Mouse (Mus musculus): ENCODE data around the gene Ak7. TPM values are rescaled to one million over a fixed set of nuclear protein-coding genes. Genes with fewer than 3 reads are reported as not detected.

Gene Ak7
- not detected for total RNA-seq (2022)

DNA sequence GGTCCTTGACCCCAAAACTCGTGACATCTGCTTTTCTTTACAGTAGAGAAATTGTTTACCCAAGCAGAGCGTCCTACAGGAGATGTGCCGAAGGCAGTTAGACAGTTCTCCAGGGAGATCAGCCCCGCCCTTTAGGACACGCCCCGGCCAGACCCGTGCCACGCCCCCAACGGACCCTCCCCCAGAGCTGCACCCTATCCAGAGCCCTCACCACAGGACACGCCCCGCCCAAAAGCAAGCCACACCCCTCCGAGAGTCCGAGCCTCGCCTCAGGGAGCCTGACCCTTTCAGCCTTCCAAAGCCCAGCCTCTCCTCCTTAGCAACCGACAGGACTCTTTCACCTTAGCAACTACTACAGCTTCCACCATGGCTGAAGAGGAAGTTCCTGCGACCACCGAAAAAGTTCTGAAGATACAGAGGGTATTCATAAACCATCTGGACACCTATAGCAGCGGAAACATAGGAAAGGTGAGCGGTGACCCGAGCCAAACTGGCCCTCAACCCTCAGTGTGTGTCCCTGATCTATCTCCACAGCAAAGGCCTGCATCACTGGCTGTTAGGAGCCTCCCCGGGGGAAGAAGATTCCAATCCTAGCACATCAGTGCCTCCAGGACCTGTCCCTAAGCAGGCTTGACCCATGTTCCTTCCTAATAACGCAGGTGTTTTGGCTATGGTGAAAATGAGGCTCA is at the start of gene Ak7:
TSS of gene Ak7 (plus strand) at position 178 of the 689 bp plus-strand sequence.
- DNase-seq (ENCODE audit: low spot score in 2 of 2) = peak; percentile 67 to 72

DNA sequence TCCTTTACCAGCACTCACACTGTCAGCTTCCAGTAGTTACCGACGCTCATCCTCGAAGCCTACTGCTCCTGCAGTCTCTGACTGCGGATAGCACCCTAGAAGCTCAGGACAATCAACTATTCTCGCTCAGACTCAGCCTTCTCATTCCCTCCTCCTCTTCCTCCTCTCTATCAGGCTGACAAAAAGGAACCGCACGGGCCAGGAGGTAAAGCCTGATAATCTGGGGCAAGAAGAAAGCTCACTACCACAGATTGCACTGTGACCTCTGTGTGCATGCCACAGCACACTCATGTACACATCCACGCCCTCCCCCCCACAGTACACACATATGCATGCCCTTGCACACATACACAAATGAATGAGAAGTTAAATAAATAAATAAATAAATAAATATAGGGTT is 29.5 kb upstream of the Ak7 start:
- no peak for DNase-seq (ENCODE audit: low spot score in 2 of 2)

DNA sequence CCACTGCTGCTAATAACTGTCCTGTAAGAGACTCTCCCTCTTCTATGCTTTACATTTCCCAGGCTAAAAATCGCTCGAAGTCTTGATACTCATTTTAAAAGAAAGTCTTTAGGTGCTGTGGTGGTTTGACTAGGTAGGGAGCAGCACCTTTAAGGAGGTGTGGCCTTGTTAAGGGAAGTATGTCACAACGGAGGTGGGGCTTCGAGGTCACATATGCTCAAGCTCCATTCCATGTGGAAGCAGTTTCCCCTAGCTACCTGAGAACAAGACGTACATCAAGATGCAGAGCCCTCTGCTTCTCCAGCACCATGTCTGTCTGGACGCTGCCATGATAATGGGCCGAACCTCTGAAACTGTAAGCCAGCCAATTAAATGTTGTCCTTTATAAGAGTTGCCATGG is 27.6 kb upstream of the Ak7 start:
- DNase-seq (ENCODE audit: low spot score in 2 of 2) = no peak

DNA sequence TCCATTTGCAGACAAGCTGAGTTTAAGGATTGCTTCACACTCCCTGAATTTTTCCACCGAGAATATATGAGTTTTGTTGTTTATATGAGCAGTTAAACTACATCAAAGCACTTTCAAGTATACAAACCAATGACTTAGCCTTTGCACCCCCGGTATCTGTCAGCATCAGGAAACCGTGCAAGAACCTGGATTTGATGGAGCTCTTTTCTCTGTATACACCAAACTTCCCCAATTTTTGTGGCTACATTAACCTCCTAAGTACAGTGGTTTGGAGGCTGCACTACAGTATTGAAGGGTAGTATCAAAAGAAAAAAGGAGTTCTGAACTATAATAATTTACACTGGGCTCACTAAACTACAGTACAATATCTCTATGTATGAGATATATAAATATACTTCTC is 27.0 kb upstream of the Ak7 start:
- no peak for DNase-seq (ENCODE audit: low spot score in 2 of 2)

DNA sequence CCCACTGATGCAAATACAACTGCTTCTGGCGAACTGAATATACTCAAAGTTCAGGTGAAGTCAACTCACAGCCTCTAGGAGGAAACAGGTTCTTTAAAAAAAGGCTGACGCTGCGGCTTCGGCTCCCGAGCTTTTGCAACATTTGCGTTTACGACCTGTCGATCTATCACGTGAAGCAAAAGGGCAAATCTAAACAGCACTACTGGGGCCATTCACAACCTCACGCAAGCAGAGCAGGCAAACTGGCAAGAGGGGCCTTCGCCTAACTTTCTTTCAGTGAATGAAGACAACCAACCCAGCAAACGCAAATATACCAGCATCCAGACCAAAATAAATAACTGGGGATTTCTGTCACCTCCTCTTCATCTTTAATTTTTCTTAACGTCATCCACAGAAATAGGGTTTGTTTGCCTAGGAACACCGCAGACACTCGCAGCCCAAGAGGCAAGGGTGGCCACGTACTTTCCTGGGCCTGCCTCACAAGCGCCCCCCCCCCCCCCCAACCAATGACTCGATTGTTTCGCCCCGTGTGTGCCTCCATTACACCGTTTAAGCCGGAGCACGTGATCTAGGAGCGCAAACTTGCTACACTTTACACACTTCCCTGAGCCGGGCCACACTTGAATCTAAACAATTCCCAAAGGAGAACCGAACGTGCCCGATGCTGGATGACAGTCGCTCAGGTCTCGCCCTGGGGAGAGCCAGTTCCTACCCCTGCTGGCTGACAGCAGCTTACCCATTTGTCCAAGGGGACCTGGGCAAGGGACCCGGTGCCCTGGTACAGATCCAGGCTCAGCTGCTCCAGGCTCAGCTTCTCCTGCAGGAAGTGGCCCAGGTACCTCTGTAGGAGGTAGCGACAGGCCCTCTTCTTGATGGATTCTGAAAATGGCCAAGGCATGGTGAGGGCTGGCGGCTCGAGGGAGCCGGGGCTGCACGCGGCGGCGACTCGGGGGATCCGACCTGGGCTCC is 21.6 kb upstream of the Ak7 start, which contains the start of gene Gskip:
TSS of gene Gskip (plus strand) at position 897 of the 969 bp plus-strand sequence.
- peak in 1 of 2 experiments; percentile 11 for DNase-seq (ENCODE audit: low spot score in 2 of 2)

DNA sequence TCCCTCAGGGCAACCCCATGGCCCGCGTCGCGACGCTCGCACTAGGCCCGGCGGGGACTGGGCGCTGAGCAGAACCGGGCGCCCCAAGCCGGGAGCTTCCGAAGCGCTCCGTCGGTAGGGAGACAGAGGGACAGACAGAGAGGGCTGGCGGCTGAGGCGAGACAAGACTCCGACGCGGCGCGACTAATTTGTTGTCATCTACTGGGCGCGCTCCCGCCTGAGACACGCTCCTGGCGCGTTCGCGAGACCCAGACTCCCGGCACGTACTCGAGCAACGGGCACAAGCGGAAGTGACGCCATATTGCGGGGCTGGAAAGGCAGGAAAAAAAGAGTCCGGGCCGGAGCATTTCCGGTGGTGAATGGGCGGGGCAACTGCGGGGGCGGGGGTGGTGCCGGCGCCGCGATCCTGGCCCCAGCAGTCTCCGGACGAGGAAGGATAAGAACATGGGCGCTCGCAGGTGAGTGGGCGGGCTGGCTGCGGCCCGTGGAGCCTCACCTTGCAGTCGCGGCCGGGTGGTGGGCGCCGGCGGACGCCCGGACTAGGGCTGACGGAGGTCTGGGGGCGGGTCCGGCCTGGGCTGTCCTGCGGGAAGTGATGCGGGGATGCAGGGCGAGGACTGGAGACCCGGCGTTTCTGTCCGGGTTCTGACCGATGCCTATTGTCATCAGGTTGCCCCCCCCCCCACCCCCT is 20.6 kb upstream of the Ak7 start, which contains the start of gene Atg2b:
TSS of gene Atg2b (minus strand) at position 211 of the 691 bp plus-strand sequence.
- DNase-seq (ENCODE audit: low spot score in 2 of 2) = peak; percentile 88 to 92

DNA sequence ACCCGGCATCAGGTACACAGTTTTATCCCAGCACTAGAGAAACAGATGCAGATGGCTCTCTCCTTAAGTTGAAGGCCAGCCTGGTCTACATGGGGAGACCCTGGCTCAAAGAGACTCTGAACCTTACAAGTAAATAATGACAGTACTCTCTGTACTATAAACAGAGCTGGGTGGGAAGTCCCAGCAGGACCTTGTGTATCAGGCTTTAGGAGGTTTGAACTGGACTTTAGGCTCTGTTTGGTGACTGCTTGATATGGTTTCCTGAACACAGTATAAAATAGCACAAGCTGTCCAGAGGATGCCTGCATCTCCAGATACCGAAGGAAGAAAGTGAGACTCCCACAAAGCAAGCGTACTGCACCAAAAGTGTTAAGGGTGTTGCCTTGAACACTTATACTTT is 19.0 kb upstream of the Ak7 start:
- no peak for DNase-seq (ENCODE audit: low spot score in 2 of 2)

DNA sequence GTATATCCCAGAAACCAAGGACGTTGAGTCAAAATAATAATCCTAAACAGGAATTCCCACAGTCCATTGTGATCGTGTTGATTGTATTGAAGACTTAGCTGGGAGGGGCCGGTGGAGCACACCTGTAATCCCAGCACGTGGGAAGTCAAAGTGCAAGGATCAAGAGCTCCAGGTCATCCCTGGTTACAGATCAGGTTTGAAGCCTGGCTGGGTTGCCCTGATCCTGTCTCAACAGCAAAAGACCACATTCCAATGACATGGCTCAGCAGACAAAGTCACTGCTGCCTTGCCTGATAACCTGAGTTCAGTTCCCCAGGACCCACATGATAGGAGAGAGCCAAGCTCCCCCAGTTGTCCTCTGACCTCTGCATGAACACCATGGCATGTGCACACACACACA is 18.4 kb upstream of the Ak7 start:
- no peak for DNase-seq (ENCODE audit: low spot score in 2 of 2)

DNA sequence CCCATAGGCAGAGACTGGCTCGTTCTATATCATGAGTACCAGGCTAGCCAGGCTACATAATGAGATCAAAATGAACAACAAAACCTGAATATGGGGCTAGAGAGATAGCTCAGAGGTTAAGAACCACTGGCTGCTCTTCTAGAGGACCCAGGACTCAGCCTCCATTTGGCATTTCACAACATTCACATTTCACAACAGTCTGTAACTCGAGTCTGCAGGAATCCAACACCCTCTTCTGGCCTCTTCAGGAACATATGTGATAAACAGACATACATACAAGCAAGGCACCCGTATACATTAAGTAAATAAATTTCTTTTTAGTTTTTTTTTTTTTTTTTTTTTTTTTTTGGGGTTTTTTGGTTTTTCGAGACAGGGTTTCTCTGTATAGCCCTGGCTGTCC is 17.2 kb upstream of the Ak7 start:
- DNase-seq (ENCODE audit: low spot score in 2 of 2) = no peak

DNA sequence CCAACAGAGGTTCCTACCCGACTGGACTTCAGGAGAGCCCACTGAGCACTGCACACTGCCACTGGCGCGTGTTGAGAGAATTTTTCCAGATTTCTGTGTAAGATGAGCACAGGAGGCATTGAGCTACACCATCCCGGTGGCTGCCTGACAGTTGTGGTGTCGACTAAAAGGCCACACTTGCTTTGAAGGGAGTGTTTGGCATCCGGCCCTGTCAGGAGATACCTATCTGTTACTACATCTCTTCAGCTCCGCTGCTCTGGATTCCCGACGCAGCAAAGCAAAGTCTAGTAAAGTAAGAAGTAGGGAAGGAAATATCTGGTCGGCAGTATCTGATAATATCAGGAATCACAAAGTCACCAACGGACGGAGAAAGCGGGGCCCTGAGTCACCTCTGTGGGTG is 16.3 kb upstream of the Ak7 start:
- DNase-seq (ENCODE audit: low spot score in 2 of 2) = no peak

DNA sequence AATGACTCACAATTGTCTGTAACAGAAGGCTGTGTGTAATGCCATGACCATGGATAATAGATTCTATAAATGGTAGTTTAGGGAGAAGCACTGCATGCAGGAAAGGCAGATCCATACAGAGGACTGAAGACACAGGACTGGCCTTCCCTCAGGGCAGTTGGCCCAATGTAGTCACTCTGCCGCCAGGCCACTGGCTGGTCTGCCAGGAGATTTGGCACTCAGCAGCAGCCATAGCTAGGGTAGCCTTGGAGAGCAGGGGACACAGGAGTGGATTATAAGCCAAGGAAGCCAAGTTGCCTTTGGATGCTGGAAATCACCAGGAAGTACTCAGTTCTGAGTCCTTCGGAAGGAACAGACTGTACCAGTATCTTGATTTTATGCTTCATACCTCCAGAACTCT is 11.8 kb upstream of the Ak7 start:
- DNase-seq (ENCODE audit: low spot score in 2 of 2) = no peak

DNA sequence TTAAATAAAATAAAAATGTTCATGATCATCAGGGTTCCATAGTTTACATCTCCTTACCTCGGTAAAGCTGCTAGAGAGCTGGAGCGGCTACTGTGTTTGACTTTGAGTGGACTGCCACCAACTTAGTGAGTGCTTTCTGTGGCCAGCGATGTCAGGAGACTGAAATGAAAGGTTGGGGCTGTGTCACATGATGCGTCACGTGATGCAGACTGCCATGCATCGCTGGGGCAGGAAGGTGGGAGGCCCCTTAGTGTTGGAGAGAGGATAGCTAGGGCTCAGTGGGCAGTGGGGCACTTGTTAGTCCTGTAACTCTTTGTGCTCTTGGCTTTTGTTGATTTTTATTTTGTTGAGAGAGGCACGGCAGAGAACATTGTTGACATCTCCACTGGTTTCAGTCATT is 9.9 kb upstream of the Ak7 start:
- no peak for DNase-seq (ENCODE audit: low spot score in 2 of 2)

DNA sequence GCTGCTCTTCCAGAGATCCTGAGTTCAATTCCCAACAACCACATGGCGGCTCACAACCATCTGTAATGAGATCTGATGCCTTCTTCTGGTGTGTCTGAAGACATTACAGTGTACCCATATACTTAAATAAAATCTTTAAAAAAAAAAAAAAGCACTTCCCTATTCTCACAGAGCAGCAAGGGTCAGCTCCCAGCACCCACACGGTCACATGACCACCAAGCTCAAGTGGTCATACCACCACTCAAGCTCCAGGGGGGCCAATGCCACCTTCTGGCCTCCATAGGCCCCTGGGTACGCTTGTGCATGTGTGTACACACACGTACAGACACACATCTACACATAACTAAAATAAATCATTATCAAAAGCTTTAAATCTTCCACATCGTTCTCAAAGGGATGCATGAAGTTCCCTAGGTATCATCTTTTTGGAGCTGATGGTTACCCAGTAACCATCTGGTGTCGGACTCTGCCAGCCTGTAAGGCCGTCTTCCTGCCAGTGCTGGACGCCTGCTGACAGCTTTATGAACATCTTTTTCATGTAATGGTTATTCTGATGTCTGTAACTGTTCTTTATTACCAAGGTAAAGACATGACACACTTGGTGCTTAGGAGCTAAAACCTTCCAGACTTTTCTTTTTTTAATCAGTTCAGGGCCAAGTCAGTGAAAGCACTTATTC is 8.5 kb upstream of the Ak7 start:
- no peak for DNase-seq (ENCODE audit: low spot score in 2 of 2)

DNA sequence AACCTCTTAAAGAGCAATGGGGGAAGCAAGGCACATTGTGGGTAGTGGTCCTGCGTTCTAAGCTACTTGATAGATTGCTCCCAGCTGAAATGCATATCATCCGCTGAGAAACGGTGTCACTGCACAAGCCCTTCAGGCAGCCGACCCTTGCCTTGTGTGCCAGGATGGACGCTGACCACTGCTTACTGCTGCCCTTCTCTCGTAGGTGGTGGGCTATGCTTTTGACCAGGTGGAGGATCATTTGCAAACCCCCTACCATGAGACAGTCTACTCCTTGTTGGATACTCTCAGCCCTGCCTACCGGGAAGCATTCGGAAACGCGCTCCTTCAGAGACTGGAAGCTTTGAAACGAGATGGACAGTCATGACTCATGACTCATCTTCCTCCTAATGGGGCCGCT is 5.3 kb upstream of the Ak7 start:
- DNase-seq (ENCODE audit: low spot score in 2 of 2) = no peak

DNA sequence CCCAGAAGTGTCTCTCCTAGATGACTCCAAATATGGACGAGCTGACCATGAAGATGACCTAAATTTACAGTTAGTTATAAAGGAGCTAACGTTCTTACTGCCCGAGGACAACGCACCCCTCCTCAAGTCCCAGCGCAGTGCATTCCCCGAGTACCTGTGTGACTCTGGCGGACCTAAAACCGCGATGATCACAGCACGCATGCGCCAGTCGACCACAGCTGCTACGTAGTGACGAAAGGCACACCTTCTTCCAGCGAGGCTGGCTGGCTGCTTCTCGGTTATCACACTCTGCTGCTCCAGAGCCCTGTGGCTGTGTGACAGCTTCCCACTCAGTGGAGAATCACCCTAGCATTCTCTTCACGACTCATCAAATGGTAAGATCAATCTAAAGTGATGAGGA is 12.8 kb downstream of the Ak7 start:
- DNase-seq (ENCODE audit: low spot score in 2 of 2) = no peak

DNA sequence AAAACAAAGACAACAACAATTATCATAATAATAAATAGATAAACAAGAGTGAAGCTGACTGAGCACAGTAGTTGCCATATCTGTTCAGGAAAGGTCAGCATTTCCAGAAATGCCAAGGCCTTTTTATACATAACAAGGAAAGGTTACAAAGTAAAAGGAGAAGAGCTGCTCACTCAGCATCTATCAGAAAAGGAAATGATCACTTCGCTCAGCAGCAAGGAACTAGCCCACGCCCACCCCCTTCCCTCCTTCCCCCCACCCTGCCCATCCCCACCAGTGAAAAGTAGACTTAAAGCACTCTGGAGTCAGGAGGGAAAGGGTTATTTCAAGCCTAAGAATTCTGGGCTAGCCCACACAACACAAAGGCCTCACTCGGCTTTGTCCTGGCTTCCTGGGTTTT is 14.4 kb downstream of the Ak7 start:
- no peak for DNase-seq (ENCODE audit: low spot score in 2 of 2)

DNA sequence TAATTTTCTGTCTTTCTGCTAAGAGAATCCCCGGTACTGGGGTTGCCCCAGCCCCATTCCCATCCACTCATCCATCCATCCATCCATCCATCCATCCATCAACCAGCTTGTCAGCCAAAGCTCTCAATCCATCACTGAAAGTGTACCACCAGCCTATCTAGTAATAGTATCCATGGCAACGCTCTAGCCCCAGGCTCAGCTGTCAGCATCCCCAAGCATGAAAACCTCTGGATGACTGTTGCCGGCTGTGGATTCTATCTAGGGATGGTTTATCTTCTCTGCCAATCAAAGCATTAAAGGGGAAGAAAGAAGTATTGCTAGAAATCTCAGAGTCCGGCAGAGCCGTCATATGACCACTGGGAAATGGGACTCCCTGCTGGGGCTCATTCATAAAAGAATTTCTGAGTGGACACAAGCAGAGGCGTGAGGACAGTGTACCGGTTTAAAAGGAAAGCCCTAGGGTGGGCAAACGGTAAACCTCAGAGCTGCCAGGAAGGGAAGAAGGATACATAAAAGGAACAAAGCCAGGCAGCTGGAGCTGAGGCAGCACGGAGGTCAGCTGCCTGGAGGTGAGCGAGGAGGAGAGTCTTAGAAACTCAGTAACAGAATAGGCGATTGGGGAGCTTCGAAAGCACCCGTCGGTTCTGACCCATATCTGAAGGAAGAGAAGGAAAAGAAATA is 15.8 kb downstream of the Ak7 start:
- DNase-seq (ENCODE audit: low spot score in 2 of 2) = no peak

DNA sequence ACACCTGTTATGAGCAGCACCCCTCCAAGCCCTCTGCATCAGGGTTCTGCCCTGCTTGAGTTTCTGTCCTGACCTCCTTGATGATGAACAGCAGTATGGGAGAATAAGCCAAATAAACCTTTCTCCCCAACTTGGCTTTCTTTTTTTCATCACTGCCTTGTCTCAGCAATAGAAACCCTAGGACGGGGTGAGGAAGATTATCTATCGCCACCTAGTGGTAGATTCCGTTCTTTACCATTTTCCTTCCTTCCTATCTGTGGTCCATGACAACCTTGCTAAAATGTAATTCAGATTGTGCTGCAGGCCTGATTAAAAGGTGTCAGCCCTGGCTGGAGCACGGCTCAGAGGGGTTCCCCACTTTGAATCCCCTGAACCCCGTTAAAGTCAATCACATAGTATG is 16.9 kb downstream of the Ak7 start:
- DNase-seq (ENCODE audit: low spot score in 2 of 2) = no peak

DNA sequence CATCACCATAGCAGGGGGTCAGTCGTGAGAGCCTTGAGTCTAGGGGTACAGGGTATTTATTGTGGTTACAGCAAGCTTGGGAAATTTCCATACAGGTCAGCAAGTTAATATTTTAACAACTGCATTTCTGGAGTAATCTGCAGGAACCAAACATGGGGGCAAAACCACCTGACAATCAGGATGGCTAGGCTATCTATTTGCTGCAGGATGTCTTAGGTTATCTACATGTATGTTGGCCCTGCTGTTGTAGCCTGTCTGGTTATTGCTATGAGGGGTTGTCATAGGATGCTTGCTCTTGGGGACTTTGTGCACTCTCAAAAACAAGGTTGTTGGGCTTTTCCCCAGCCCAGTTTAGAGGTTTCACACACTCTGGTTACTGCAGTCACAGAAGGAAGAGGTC is 18.8 kb downstream of the Ak7 start:
- DNase-seq (ENCODE audit: low spot score in 2 of 2) = no peak

DNA sequence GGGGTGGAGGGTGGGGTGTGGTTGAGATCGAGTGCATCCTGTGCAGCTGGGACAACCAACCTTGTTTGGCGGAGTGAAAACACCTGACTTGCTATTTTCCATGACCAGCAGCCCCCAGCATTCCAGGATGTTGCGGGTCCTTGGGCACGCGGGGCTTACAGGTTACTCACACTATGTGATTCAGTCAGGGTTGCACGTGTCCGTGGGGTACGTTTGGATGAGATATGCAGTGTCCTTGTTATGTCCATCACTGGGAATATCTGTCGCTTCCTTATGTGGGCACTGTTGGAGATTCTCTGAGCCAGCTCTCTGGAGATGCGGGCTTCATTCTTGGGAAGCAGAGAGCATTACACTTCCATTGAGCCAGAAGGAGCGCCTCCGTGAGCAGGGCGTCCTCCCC is 20.0 kb downstream of the Ak7 start:
- no peak for DNase-seq (ENCODE audit: low spot score in 2 of 2)

DNA sequence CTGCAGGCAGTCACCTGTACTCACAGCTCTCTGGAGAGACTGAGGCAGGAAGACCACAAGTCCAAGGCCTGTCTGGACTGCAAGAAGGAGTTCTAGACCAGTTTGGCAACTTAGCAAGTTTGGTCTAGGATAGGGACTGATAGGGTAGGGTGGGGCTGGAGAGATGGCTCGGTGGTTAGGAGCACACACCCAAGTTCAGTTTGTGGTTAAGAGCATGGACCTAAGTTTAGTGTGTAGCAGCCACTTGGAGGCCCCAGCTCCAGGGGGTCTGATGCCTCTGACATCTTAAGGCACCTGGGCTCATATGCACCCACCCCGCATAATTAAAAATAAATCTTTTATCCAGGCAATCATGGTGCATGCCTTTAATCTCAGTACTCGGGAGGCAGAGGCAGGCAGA is 21.5 kb downstream of the Ak7 start:
- DNase-seq (ENCODE audit: low spot score in 2 of 2) = no peak
